Mouse (Mus musculus) kidney, embryonic 14.5 days (tissue): ENCODE data around the gene Slco2b1. TPM values are rescaled to one million over a fixed set of nuclear protein-coding genes. Genes with fewer than 3 reads are reported as not detected.

Experiments used
- ATAC-seq: fragments of 200-750 bp; cut with Nextera tagmentation; 2 replicates; pipeline ENCODE4 v1.8.0; 2017; ENCODE audit warnings: moderate number of reproducible peaks, mild to moderate bottlenecking, moderate TSS enrichment, moderate library complexity; ENCODE audit not compliant: low FRiP score, low TSS enrichment
- H3K27ac ChIP-seq: fragments of 300-500 bp; sonication (generic); 2 replicates; pipeline ENCODE4 v1.5.1; 2014; ENCODE audit warnings: low read depth, mild to moderate bottlenecking, low read length, moderate library complexity, mixed read lengths
- H3K27me3 ChIP-seq: fragments of 300-500 bp; sonication (generic); 2 replicates; pipeline ENCODE4 v1.6.1; 2014; ENCODE audit warnings: mild to moderate bottlenecking, low read length; ENCODE audit not compliant: control insufficient read depth, insufficient read depth
- H3K36me3 ChIP-seq: fragments of 300-500 bp; sonication (generic); 2 replicates; pipeline ENCODE4 v1.6.1; 2014; ENCODE audit warnings: low read length, mixed read lengths; ENCODE audit not compliant: control insufficient read depth, insufficient read depth
- H3K4me1 ChIP-seq: fragments of 300-500 bp; sonication (generic); 2 replicates; pipeline ENCODE4 v1.6.1; 2014; ENCODE audit warnings: low read length, mixed read lengths; ENCODE audit not compliant: control insufficient read depth, insufficient read depth
- H3K4me2 ChIP-seq: fragments of 300-500 bp; sonication (generic); replicated peaks from 2 replicates; pipeline ENCODE4 v1.6.1; 2014; ENCODE audit warnings: low read depth, mild to moderate bottlenecking, low read length
- H3K4me3 ChIP-seq: fragments of 300-500 bp; sonication (generic); 2 replicates; pipeline ENCODE4 v1.5.1; 2014; ENCODE audit warnings: mild to moderate bottlenecking, low read length
- H3K9ac ChIP-seq: fragments of 300-500 bp; sonication (generic); 2 replicates; pipeline ENCODE4 v1.6.1; 2014; ENCODE audit warnings: low read depth, mild to moderate bottlenecking, low read length, moderate library complexity
- H3K9me3 ChIP-seq: fragments of 300-500 bp; sonication (generic); 2 replicates; pipeline ENCODE4 v1.6.1; 2016; ENCODE audit warnings: low read length; ENCODE audit not compliant: control insufficient read depth
- WGBS: fragments of 180-500 bp; shearing (Covaris S2); extraction: QIAGEN DNeasy Blood & Tissue Kit; methylation state at CpG from one replicate; pipeline ENCODE4 v1.1.7; 2014; 5-methylcytosine and 5-hydroxymethylcytosine counted together
- polyA plus RNA-seq: library from polyadenylated mRNA; unstranded; fragments of >200 nt; fragmentation: Nextera tagmentation; extraction: Ambion mirVana; gene quantifications from 2 replicates; pipeline ENCODE4 v1.2.1, GENCODE M21; 2014

Gene Slco2b1
- polyA plus RNA-seq, 1 experiment from 2014 or later = 1.2 TPM

- Histone ChIP-seq H3K36me3 (no peaks in the 10 kb centered on the region), H3K9ac (no peak overlapping the region), H3K9me3 (no peaks in the 10 kb centered on the region), H3K4me1 (0 out of 2 replicates have a peak, but pooled peaks cover 12% of the 10 kb centered on the region), H3K4me3 (no peak overlapping the region), H3K4me2 (no peak overlapping the region), H3K27me3 (no peaks in the 10 kb centered on the region), H3K27ac (no peak overlapping the region)
- 89% methylated on average over 10 of the region's 10 CpGs for WGBS
- ATAC-seq = no peak
These were observed 45.2 kb downstream of the Slco2b1 start for GRCm38 (mm10) chr7:99665731-99666452.

GRCm38 (mm10) chr7:99664571-99665485 is 46.3 kb downstream of the Slco2b1 start:
- H3K9me3 ChIP-seq = no peaks in the 10 kb centered on the region
- H3K36me3 ChIP-seq = no peaks in the 10 kb centered on the region
- 0 out of 2 replicates have a peak, but pooled peaks cover 12% of the 10 kb centered on the region for H3K4me1 ChIP-seq
- no peaks in the 10 kb centered on the region for H3K27me3 ChIP-seq
- H3K27ac ChIP-seq = no peak overlapping the region
- no peak overlapping the region for H3K4me3 ChIP-seq
- ATAC-seq = no peak
- WGBS = 30% methylated on average over 11 of the region's 11 CpGs
- H3K4me2 ChIP-seq = no peak overlapping the region
- no peak overlapping the region for H3K9ac ChIP-seq

- Histone ChIP-seq H3K27me3 (no peaks in the 10 kb centered on the region), H3K4me3 (no peak overlapping the region), H3K36me3 (no peaks in the 10 kb centered on the region), H3K4me2 (no peak overlapping the region), H3K9ac (no peak overlapping the region), H3K4me1 (0 out of 2 replicates have a peak, but pooled peaks cover 8% of the 10 kb centered on the region), H3K27ac (no peak overlapping the region), H3K9me3 (no peaks in the 10 kb centered on the region)
- 95% methylated on average over 9 of the region's 9 CpGs for WGBS
- no peak for ATAC-seq
These were observed 47.5 kb downstream of the Slco2b1 start for GRCm38 (mm10) chr7:99663507-99664220.

DNA sequence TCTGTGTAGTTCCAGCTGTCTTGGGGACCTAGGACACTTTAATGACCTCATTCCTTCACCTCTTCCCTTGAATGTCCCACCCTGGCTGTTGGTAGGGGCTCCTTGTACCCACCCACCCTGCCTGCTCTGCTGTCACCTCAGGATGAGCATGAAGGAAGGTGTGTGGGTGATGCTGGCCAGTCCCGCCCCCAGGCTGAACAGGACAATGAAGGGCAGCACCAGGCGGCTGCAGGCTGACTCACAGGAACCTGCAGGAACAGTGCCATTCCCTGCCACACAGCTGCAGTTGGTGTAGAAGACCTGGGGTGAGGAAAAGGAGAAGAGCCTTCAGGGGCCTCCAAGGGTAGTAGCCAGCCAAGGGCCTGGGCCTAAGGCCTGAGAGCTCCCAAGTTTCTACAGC is 48.8 kb downstream of the Slco2b1 start:
- Histone ChIP-seq H3K4me2 (no peak overlapping the region), H3K9me3 (no peaks in the 10 kb centered on the region), H3K9ac (no peak overlapping the region), H3K36me3 (no peaks in the 10 kb centered on the region), H3K27me3 (no peaks in the 10 kb centered on the region), H3K4me1 (0 out of 2 replicates have a peak, but pooled peaks cover 8% of the 10 kb centered on the region), H3K27ac (no peak overlapping the region), H3K4me3 (no peak overlapping the region)
- no peak for ATAC-seq
- 83% methylated on average over 2 of the region's 2 CpGs for WGBS

- H3K9me3 ChIP-seq = no peaks in the 10 kb centered on the region
- H3K27ac ChIP-seq = no peak overlapping the region
- no peak overlapping the region for H3K4me3 ChIP-seq
- H3K36me3 ChIP-seq = no peaks in the 10 kb centered on the region
- no peaks in the 10 kb centered on the region for H3K27me3 ChIP-seq
- 76% methylated on average over 14 of the region's 14 CpGs for WGBS
- H3K4me2 ChIP-seq = no peak overlapping the region
- no peak for ATAC-seq
- no peak overlapping the region for H3K9ac ChIP-seq
- 0 out of 2 replicates have a peak, but pooled peaks cover 4% of the 10 kb centered on the region for H3K4me1 ChIP-seq
These were observed 49.4 kb downstream of the Slco2b1 start for GRCm38 (mm10) chr7:99661571-99662230.

DNA sequence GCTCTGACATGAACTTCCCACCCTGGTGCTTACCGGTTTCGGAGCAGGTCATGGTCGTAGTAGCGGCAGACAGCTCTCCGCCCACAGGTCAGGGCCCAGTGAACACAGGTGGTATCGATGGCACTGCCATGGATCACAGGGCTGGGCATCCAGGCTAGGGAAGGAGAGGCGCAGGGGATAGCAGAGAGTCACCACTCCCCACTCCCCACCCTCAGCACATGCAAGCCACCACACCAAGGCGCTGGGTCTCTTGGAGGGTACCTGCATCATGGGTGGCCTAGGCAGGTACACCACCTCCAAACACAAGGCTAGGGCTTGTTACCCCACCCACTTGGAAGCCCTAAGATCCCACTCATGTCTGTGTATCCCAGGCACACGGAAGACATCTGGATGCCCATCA is 50.1 kb downstream of the Slco2b1 start:
- Histone ChIP-seq H3K4me2 (no peak overlapping the region), H3K36me3 (no peaks in the 10 kb centered on the region), H3K27ac (no peak overlapping the region), H3K27me3 (no peaks in the 10 kb centered on the region), H3K4me3 (no peak overlapping the region), H3K9me3 (no peaks in the 10 kb centered on the region), H3K4me1 (0 out of 2 replicates have a peak, but pooled peaks cover 4% of the 10 kb centered on the region), H3K9ac (no peak overlapping the region)
- 74% methylated on average over 9 of the region's 9 CpGs for WGBS
- no peak for ATAC-seq

DNA sequence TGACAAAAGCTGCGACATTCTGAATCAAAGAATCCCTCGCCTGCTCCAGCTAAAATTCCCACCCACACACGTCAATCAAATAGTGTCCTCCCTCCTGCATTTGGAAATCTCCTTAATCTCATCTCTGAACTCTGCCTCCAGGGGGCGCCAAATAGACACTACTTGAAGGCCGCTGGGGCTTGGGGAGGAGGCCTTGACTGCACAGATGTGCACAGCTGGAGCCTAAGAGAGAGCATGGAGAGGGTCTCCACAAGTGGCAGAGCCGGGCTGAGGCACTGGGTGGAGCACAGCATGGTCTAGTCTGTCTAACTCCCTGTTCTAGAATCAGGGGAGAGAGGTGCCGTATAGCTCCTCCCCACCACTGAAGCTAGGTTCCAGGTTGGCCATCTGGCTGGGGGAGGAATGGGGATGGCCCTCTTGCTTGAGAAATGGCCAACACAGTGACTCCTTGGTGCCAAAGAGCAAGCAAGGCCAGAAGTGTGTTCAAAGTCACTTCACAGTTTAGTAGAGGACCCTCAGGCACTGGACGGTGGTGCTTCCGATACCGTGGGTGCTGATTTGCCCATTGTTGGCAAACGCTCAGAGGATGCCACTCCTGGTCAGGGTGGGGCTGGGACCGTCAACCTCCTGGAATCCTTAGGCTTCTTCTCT is 51.6 kb downstream of the Slco2b1 start:
- H3K4me1 ChIP-seq = no peaks in the 10 kb centered on the region
- no peaks in the 10 kb centered on the region for H3K27me3 ChIP-seq
- H3K27ac ChIP-seq = no peak overlapping the region
- H3K4me3 ChIP-seq = no peak overlapping the region
- no peak overlapping the region for H3K9ac ChIP-seq
- H3K36me3 ChIP-seq = no peaks in the 10 kb centered on the region
- H3K4me2 ChIP-seq = no peak overlapping the region
- no peaks in the 10 kb centered on the region for H3K9me3 ChIP-seq
- peak; percentile 90 for ATAC-seq
- 44% methylated on average over 12 of the region's 12 CpGs for WGBS

GRCm38 (mm10) chr7:99654244-99654643 is 56.9 kb downstream of the Slco2b1 start:
- H3K4me1 ChIP-seq = no peaks in the 10 kb centered on the region
- no peak overlapping the region for H3K9ac ChIP-seq
- no peak overlapping the region for H3K4me2 ChIP-seq
- H3K4me3 ChIP-seq = no peak overlapping the region
- H3K36me3 ChIP-seq = no peaks in the 10 kb centered on the region
- no peak for ATAC-seq
- 78% methylated on average over 11 of the region's 11 CpGs for WGBS
- no peak overlapping the region for H3K27ac ChIP-seq
- no peaks in the 10 kb centered on the region for H3K27me3 ChIP-seq
- no peaks in the 10 kb centered on the region for H3K9me3 ChIP-seq
